Mouse (Mus musculus): ENCODE measurements around the gene Runx1.

DNA sequence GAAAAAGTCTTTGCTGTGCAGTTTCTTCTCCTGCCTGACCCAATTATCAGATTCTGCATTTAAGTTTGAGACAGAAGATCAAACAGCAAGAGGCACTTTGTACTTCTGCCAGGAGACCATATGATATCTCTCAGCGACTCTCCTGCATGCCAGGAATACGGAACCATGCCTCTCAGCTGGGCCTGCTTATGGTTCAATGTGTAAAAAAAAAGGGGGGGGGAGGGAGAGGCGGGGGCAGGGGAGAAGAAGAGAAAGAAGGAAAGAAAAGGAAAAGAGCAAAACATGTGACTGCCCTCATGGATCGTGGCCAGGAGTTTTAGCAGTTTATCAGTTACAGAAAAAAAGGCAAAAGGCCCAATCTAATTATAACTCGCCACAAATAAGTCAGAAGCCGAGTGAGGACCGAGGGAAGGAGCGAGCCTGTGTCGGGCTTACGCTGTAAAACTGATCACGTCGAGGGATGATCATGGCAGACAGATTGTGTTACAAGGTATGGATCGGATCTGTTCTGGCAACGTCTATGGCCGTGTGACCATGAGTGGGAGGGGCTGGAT lies 63.9 kb downstream of the Runx1 start:
- TF ChIP-seq CTCF (conservative IDR thresholded peaks at IDR 0.05 in 1 of 2, IDR thresholded peaks at IDR 0.05 in 1 of 2; ENCODE audit: low read depth in 2 of 2, low read length in 2 of 2) (no peak), USF1 (IDR thresholded peaks at IDR 0.05; ENCODE audit: low read depth, low read length) (no peak), USF2 (conservative IDR thresholded peaks at IDR 0.05; ENCODE audit: low read depth, low read length) (no peak), RAD21 (IDR thresholded peaks at IDR 0.05; ENCODE audit: low read depth, low read length) (no peak), POLR2A (IDR thresholded peaks at IDR 0.05; ENCODE audit: low read depth, low read length) (no peak), ZC3H11A (IDR thresholded peaks at IDR 0.05; ENCODE audit: low read depth, low read length) (no peak), CHD1 (IDR thresholded peaks at IDR 0.05; ENCODE audit: low read depth, low read length) (no peak), JUND (conservative IDR thresholded peaks at IDR 0.05; ENCODE audit: low read depth, low read length) (no peak), ZNF384 (IDR thresholded peaks at IDR 0.05; ENCODE audit: low read depth, low read length) (no peak)
